Mouse (Mus musculus): ENCODE results near the gene Pygl. TPM values are rescaled to one million over a fixed set of nuclear protein-coding genes. Genes with fewer than 3 reads are reported as not detected.
A peak's percentile ranks its signal among the peaks of the same experiment; 100 is the strongest.
"Not testable (repeated sequence)": the region's sequence is repeated elsewhere in the genome, so short reads cannot be mapped to it uniquely, and the experiment has no call there.

Gene Pygl
- polyA plus RNA-seq, 1 experiment from 2014 or later, result 37.6 TPM

GRCm38 (mm10) chr12:70147986-70148630, 83.2 kb downstream of the Pygl start:
- H3K9me3 ChIP-seq (replicated peaks), result no peaks in the 10 kb centered on the region
- peak overlapping the region; percentile 41; the same call in 1 of the 2 replicates for H3K27ac ChIP-seq
- peak overlapping the region; percentile 57 for H3K4me2 ChIP-seq
- peaks cover 35% of the 10 kb centered on the region for H3K4me1 ChIP-seq
- WGBS, result 6% methylated on average over 13 of the region's 13 CpGs
- peak overlapping the region; percentile 21; the same call in 1 of the 2 replicates for H3K9ac ChIP-seq
- no peaks in the 10 kb centered on the region for H3K27me3 ChIP-seq
- H3K36me3 ChIP-seq, result no peaks in the 10 kb centered on the region
- ATAC-seq (replicated peaks; ENCODE audit: low FRiP score), result 0 out of 2 replicates have a peak, but pooled peaks have one; percentile 8
- peak overlapping the region; percentile 36 for H3K4me3 ChIP-seq (replicated peaks)

GRCm38 (mm10) chr12:70145586-70145985, 85.7 kb downstream of the Pygl start:
- Histone ChIP-seq H3K27ac (peak overlapping the region; percentile 86; the same call in 1 of the 2 replicates), H3K9ac (no peak overlapping the region), H3K4me1 (peaks cover 35% of the 10 kb centered on the region), H3K9me3 (replicated peaks) (no peaks in the 10 kb centered on the region), H3K4me3 (replicated peaks) (no peak overlapping the region), H3K27me3 (no peaks in the 10 kb centered on the region), H3K36me3 (no peaks in the 10 kb centered on the region), H3K4me2 (no peak overlapping the region)
- WGBS, result 93% methylated on average over 6 of the region's 6 CpGs
- ATAC-seq (replicated peaks; ENCODE audit: low FRiP score), result no peak

- H3K27me3 ChIP-seq, result no peaks in the 10 kb centered on the region
- H3K4me2 ChIP-seq, result peak overlapping the region; percentile 30; the same call in 1 of the 2 replicates
- no peaks in the 10 kb centered on the region for H3K36me3 ChIP-seq
- no peak for ATAC-seq (replicated peaks; ENCODE audit: low FRiP score)
- 38% methylated on average over 20 of the region's 20 CpGs for WGBS
- H3K9me3 ChIP-seq (replicated peaks), result no peaks in the 10 kb centered on the region
- peaks cover 35% of the 10 kb centered on the region for H3K4me1 ChIP-seq
- H3K4me3 ChIP-seq (replicated peaks), result no peak overlapping the region
- peak overlapping the region; percentile 86 for H3K27ac ChIP-seq
- H3K9ac ChIP-seq, result no peak overlapping the region
Observed at GRCm38 (mm10) chr12:70144637-70145448, 86.4 kb downstream of the Pygl start.

GRCm38 (mm10) chr12:70144106-70144587, 87.1 kb downstream of the Pygl start:
- H3K27me3 ChIP-seq; H3K9me3 ChIP-seq (replicated peaks); H3K4me2 ChIP-seq; H3K4me3 ChIP-seq (replicated peaks); H3K36me3 ChIP-seq; H3K9ac ChIP-seq: not testable (repeated sequence)
- H3K4me1 ChIP-seq, result peaks cover 35% of the 10 kb centered on the region
- ATAC-seq (replicated peaks; ENCODE audit: low FRiP score), result peak; percentile 76
- 4% methylated on average over 3 of the region's 3 CpGs for WGBS
- H3K27ac ChIP-seq, result peak overlapping the region; percentile 86

GRCm38 (mm10) chr12:70140993-70141576, 90.2 kb downstream of the Pygl start:
- no peak for ATAC-seq (replicated peaks; ENCODE audit: low FRiP score)
- Histone ChIP-seq H3K9ac (no peak overlapping the region), H3K4me2 (no peak overlapping the region), H3K27me3 (no peaks in the 10 kb centered on the region), H3K36me3 (no peaks in the 10 kb centered on the region), H3K9me3 (replicated peaks) (no peaks in the 10 kb centered on the region), H3K27ac (no peak overlapping the region), H3K4me3 (replicated peaks) (no peak overlapping the region), H3K4me1 (peaks cover 25% of the 10 kb centered on the region)
- whole genome bisulfite sequencing, result 89% methylated on average over 5 of the region's 5 CpGs

Other genes starting within 250 kb of the Pygl start
- 7.1 and 9.2 TPM in 2 replicates for gene Sav1, start 244.5 kb downstream of the Pygl start, polyA plus RNA-seq (2015; fragmentation: Nextera tagmentation; extraction: Ambion mirVana)
- gene Nin, start 117.8 kb downstream of the Pygl start, polyA plus RNA-seq (2015; fragmentation: Nextera tagmentation; extraction: Ambion mirVana), result 13.5 and 13.9 TPM in 2 replicates
- not detected in 2 replicates for gene Abhd12b, start 77.3 kb downstream of the Pygl start, polyA plus RNA-seq (2015; fragmentation: Nextera tagmentation; extraction: Ambion mirVana)
- 2.6 and 2.8 TPM in 2 replicates for gene Trim9, start 116.1 kb upstream of the Pygl start, polyA plus RNA-seq (2015; fragmentation: Nextera tagmentation; extraction: Ambion mirVana)
- 114 and 126 TPM in 2 replicates for gene Tmx1, start 221.6 kb upstream of the Pygl start, polyA plus RNA-seq (2015; fragmentation: Nextera tagmentation; extraction: Ambion mirVana)

Data from kidney, embryonic 15.5 days (tissue).